Mouse (Mus musculus) liver, postnatal 0 days (tissue): ENCODE results near the gene Eps15l1. TPM values are rescaled to one million over a fixed set of nuclear protein-coding genes. Genes with fewer than 3 reads are reported as not detected.

Experiments
- ATAC-seq: fragments of 200-750 bp; cut with Nextera tagmentation; 2 replicates; pipeline ENCODE4 v1.8.0; 2017; ENCODE audit warnings: mild to moderate bottlenecking, moderate library complexity
- DNase-seq: peaks from one replicate; pipeline ENCODE4 v3.0.0-alpha.2; 2016
- H3K27ac ChIP-seq: fragments of 300-500 bp; sonication (generic); 2 replicates; pipeline ENCODE4 v1.5.1; 2014; ENCODE audit warnings: antibody characterized with exemption, moderate library complexity, mild to moderate bottlenecking, low read depth
- H3K27me3 ChIP-seq: fragments of 300-500 bp; sonication (generic); 2 replicates; pipeline ENCODE4 v1.6.1; 2014; ENCODE audit warnings: low read length, control low read depth, mixed read lengths; ENCODE audit not compliant: insufficient read depth
- H3K36me3 ChIP-seq: fragments of 300-500 bp; sonication (generic); replicated peaks from 2 replicates; pipeline ENCODE4 v1.6.1; 2014; ENCODE audit warnings: mild to moderate bottlenecking, control low read depth, low read length, moderate library complexity, mixed read lengths; ENCODE audit not compliant: insufficient read depth
- H3K4me1 ChIP-seq: fragments of 300-500 bp; sonication (generic); 2 replicates; pipeline ENCODE4 v1.6.1; 2014; ENCODE audit warnings: antibody characterized with exemption, mild to moderate bottlenecking, control low read depth; ENCODE audit not compliant: insufficient read depth
- H3K4me2 ChIP-seq: fragments of 300-500 bp; sonication (generic); 2 replicates; pipeline ENCODE4 v1.6.1; 2014; ENCODE audit warnings: low read depth, mild to moderate bottlenecking, low read length, moderate library complexity, mixed read lengths
- H3K4me3 ChIP-seq: fragments of 300-500 bp; sonication (generic); 2 replicates; pipeline ENCODE4 v1.5.1; 2014; ENCODE audit warnings: low read depth, low read length
- H3K9ac ChIP-seq: fragments of 300-500 bp; sonication (generic); replicated peaks from 2 replicates; pipeline ENCODE4 v1.6.1; 2014; ENCODE audit warnings: mild to moderate bottlenecking, moderate library complexity
- H3K9me3 ChIP-seq: fragments of 300-500 bp; sonication (generic); 2 replicates; pipeline ENCODE4 v1.6.1; 2016; ENCODE audit warnings: mild to moderate bottlenecking, control low read depth, low read length, mixed read lengths
- CTCF ChIP-seq: sonication (generic); IDR thresholded peaks from 2 replicates; pipeline ENCODE4 v1.5.1; 2016; ENCODE audit warnings: antibody characterized with exemption, low read depth
- EP300 ChIP-seq: IDR thresholded peaks from 2 replicates; pipeline ENCODE4 v1.6.1; 2016; ENCODE audit warnings: antibody characterized with exemption, low read depth, mild to moderate bottlenecking
- WGBS: fragments of 180-500 bp; shearing (Covaris S2); extraction: QIAGEN DNeasy Blood & Tissue Kit; methylation state at CpG from one replicate; pipeline ENCODE4 v1.1.7; 2014; ENCODE audit not compliant: insufficient replicate concordance; 5-methylcytosine and 5-hydroxymethylcytosine counted together
- polyA plus RNA-seq: library from polyadenylated mRNA; unstranded; fragments of >200 nt; fragmentation: Nextera tagmentation; extraction: Ambion mirVana; gene quantifications from 2 replicates; pipeline ENCODE4 v1.2.1, GENCODE M21; 2015

The Eps15l1 gene
- polyA plus RNA-seq, 1 experiment from 2014 or later: 10.1 TPM

DNA sequence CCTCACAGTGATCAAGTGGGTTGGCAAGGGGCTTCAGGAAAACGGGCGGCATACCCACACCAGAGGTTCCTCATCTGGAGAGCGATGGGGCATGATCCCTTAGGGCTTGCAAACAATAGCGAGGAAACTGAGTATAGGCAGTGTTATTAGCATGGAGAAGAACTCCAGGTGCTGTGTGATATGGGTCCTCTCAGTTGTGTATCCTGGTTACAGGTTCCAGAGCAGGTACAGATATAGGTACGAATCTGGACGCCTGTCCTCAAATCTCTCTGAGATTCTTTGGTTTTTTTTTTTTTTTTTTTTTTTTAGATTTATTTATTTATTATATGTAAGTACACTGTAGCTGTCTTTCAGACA, 22.7 kb upstream of the Eps15l1 start:
- no peaks in the 10 kb centered on the region for H3K27me3 ChIP-seq
- H3K9ac ChIP-seq: peak overlapping the region; percentile 67
- DNase-seq (no peak), ATAC-seq (peak; percentile 43)
- H3K27ac ChIP-seq: 0 out of 2 replicates have a peak overlapping the region, but pooled peaks have one; percentile 31
- H3K4me3 ChIP-seq: peak overlapping the region; percentile 47; the same call in 1 of the 2 replicates
- peaks cover 10% of the 10 kb centered on the region; the same call in 1 of the 2 replicates for H3K4me1 ChIP-seq
- TF ChIP-seq CTCF: no peak
- TF ChIP-seq EP300: no peak
- H3K36me3 ChIP-seq: no peaks in the 10 kb centered on the region
- H3K4me2 ChIP-seq: peak overlapping the region; percentile 90
- WGBS: 33% methylated on average over 6 of the region's 6 CpGs
- no peaks in the 10 kb centered on the region for H3K9me3 ChIP-seq

DNA sequence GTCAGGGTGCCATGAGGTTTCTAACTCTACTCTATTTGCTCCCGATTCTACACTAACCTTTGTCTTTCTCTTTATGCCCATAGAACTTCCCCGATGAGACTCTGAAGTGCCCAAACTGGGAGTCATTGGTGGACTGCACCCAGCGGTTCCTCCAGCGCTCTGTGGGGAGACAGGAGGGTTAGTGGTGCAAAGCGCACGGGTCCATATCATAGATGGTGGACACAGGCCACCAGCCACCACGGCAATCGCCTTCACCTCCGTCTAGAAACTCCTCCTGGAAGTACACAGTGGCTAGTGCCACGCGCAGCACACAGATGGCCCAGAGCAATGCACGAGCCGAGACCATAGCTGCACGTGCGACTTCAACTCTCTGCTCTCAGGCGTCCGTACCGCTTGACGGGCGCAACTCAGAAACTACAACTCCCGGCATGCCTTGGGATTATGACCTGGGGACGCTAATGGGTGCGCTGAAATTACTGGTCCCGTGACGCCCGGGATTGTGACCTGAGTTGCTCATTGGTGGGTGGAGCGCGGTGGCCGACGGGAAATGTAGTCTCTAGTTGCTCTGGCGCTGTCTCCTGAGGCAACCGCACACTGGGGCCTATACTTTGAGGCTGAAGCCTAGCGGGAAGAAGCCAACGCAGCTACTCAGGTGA, 22.2 kb upstream of the Eps15l1 start, which contains the start of the genes Calr3 and 1700030K09Rik:
Gene Calr3 (minus strand): TSS at position 533 of the 656 bp plus-strand sequence.
Gene 1700030K09Rik (plus strand): TSS at position 543 of the 656 bp plus-strand sequence.
- Histone ChIP-seq H3K36me3 (no peaks in the 10 kb centered on the region), H3K4me2 (peak within 1 kb of the TSS; percentile 90), H3K4me3 (peak within 1 kb of the TSS; percentile 47), H3K4me1 (peaks cover 10% of the 10 kb centered on the region; the same call in 1 of the 2 replicates), H3K27me3 (no peaks in the 10 kb centered on the region), H3K27ac (peak within 1 kb of the TSS; percentile 64), H3K9me3 (no peaks in the 10 kb centered on the region), H3K9ac (peak within 1 kb of the TSS; percentile 67)
- DNase-seq: peak; percentile 98
- ATAC-seq: peak; percentile 99
- 5% methylated on average over 34 of the region's 34 CpGs for WGBS
- TF ChIP-seq CTCF: no peak

DNA sequence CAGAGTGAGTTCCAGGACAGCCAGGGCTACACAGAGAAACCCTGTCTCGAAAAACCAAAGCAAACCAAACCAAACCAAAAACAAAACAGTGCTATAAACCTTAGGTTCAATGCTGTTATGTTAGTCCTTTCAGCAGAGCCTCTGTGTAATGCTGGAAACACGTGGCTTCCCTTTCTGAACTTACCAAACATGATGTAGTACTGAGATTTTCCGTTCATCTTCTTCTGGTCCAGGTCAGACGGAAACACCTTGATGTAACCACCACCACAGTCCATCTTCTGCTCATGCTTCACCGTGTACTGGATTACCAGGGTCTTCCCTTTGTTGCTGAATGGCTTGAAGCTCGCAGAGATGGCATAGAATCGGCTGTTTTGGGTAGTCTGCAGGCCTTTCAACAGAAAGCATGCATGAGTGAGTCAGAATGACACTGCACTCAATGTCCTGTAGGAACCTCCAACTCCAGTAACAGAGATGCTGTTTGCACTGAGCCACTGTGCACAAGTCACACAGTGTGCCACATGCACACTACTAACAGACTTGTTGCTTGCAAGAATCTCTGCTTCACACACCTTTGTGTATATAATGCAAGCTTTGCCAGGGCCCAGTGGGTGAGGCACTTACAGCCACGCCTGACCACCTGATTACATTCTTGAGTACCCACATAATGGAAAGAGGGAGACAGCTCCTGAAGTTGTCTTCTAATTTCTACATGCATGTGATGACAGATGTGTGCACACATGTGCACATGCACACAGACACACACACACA, 17.2 kb upstream of the Eps15l1 start:
- no peaks in the 10 kb centered on the region for H3K9me3 ChIP-seq
- H3K4me3 ChIP-seq: no peak overlapping the region
- no peak overlapping the region for H3K9ac ChIP-seq
- no peaks in the 10 kb centered on the region for H3K36me3 ChIP-seq
- DNase-seq (no peak), ATAC-seq (no peak)
- H3K27me3 ChIP-seq: no peaks in the 10 kb centered on the region
- H3K4me1 ChIP-seq: peaks cover 8% of the 10 kb centered on the region
- TF ChIP-seq CTCF (no peak), EP300 (no peak)
- H3K4me2 ChIP-seq: no peak overlapping the region
- WGBS: 73% methylated on average over 8 of the region's 8 CpGs
- H3K27ac ChIP-seq: no peak overlapping the region

DNA sequence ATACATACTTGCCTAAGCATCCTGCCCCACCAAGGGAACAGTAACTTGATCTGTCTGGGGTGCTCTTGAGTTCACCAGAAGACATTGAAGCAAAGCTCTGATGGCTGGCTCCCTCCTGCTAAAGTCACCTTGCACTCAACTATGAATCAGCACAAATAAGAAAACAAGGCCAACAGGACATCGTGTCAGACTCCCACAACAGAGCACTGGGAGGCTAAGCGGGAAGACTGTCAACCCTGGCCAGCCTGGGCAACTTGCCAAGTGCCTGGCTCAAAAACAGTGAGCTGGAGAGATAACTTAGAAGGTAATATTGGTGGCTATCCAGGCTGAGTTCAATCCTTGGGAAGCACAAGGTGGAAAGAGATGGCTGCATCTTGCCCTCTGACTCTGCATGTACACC, 13.7 kb upstream of the Eps15l1 start:
- TF ChIP-seq EP300 (no peak), CTCF (no peak)
- H3K9ac ChIP-seq: no peak overlapping the region
- H3K36me3 ChIP-seq: no peaks in the 10 kb centered on the region
- ATAC-seq (peak; percentile 76), DNase-seq (peak; percentile 76)
- no peak overlapping the region for H3K4me2 ChIP-seq
- no peak overlapping the region for H3K27ac ChIP-seq
- H3K9me3 ChIP-seq: no peaks in the 10 kb centered on the region
- WGBS: 22% methylated on average over 2 of the region's 2 CpGs
- peaks cover 3% of the 10 kb centered on the region; the same call in 1 of the 2 replicates for H3K4me1 ChIP-seq
- H3K4me3 ChIP-seq: no peak overlapping the region
- no peaks in the 10 kb centered on the region for H3K27me3 ChIP-seq

DNA sequence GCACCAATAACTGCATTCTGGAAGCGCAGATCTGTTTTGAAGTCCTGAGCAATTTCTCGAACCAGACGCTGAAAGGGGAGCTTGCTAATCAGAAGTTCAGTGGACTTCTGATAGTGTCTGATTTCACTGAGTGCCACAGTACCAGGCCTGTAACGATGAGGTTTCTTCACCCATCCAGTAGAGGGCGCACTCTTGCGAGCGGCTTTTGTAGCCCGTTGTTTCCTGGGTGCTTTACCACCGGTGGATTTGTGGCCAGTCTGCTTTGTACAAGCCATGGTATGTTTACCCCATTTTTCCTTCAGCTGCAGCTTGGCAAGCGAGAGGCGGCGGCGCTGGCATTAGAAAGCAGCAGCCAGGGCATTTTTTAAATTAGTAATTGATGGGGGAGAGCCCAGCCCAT, 8.4 kb upstream of the Eps15l1 start:
- no peak for TF ChIP-seq EP300
- TF ChIP-seq CTCF: peak; percentile 86
- Histone ChIP-seq H3K36me3 (no peaks in the 10 kb centered on the region), H3K9ac (no peak overlapping the region), H3K4me1 (no peaks in the 10 kb centered on the region), H3K9me3 (no peaks in the 10 kb centered on the region), H3K4me2 (no peak overlapping the region), H3K4me3 (no peak overlapping the region), H3K27ac (no peak overlapping the region), H3K27me3 (no peaks in the 10 kb centered on the region)
- WGBS: 48% methylated on average over 13 of the region's 13 CpGs
- DNase-seq (peak; percentile 49), ATAC-seq (no peak)

DNA sequence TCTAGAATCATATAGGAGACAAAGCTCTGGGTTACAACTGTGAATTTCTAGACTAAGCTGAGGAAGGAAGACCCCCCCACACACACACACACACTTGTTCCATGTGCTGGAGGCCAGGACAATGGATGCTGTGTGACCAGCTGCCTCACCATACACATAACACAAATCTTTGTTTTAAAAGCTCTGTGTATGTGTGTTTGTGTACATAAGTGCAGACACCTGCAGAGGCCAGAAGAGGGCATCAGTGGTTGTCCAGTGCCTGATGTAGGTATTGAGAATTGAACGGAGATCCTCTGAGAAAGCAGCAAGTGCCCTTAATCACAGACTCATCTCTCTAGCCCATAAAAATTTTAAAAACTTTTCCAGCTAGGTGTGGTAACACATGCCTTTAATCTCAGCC, 1.7 kb upstream of the Eps15l1 start:
- no peak overlapping the region for H3K4me3 ChIP-seq
- no peaks in the 10 kb centered on the region for H3K9me3 ChIP-seq
- TF ChIP-seq EP300 (no peak), CTCF (peak; percentile 63)
- H3K4me2 ChIP-seq: no peak overlapping the region
- ATAC-seq: no peak
- H3K27me3 ChIP-seq: no peaks in the 10 kb centered on the region
- no peak overlapping the region for H3K9ac ChIP-seq
- DNase-seq: no peak
- H3K36me3 ChIP-seq: no peaks in the 10 kb centered on the region
- H3K4me1 ChIP-seq: peaks cover 29% of the 10 kb centered on the region
- WGBS: 63% methylated on average over 1 of the region's 1 CpGs
- H3K27ac ChIP-seq: no peak overlapping the region
